Mouse (Mus musculus): ENCODE results near the gene Pcsk5.

DNA sequence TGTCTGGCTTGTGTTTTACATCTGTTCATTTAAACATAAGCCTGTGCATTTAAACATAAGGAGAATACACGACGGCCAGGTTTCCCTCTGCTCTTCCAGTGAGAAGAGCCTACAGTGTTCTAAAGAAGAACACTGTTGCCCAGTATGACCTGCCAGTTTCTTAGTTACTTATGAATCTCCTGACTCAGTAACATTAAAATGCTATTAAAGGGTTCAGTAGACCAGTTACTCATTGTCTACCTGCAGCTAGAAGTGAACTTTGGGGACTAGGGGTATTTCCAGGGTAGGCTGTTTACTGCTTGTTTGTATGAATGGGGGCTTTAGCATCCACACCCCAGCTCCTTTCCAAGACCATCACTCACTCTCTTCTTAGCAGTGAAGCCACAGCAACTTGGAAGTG lies 278.7 kb downstream of the Pcsk5 start:
- TF ChIP-seq CTCF (IDR thresholded peaks at IDR 0.05; ENCODE audit: low read depth, low read length) (no peak), POLR2A (IDR thresholded peaks at IDR 0.05; ENCODE audit: extremely low read depth, insufficient read depth, low read length) (no peak)
